Mouse (Mus musculus) neural tube, embryonic 11.5 days (tissue): ENCODE measurements at regions not wholly inside any gene's neighbourhood (a gene's known extent, or its start where the extent isn't known, plus 50 kb on each side); places are given as distances from the start of the nearest gene placed in this dataset.

Experiments used
- ATAC-seq: fragments of 200-750 bp; cut with Nextera tagmentation; 2 replicates; pipeline ENCODE4 v1.8.0; 2017; ENCODE audit warnings: moderate number of reproducible peaks, mild to moderate bottlenecking, moderate TSS enrichment, moderate library complexity; ENCODE audit not compliant: insufficient read depth, low FRiP score, low TSS enrichment
- DNase-seq: peaks from one replicate; pipeline ENCODE4 v3.0.0-alpha.2; 2015; ENCODE audit warnings: low spot score
- H3K27ac ChIP-seq: fragments of 300-500 bp; sonication (generic); 2 replicates; pipeline ENCODE4 v1.5.1; 2014; ENCODE audit warnings: low read depth, mild to moderate bottlenecking, low read length
- H3K27me3 ChIP-seq: fragments of 300-500 bp; sonication (generic); 2 replicates; pipeline ENCODE4 v1.6.1; 2014; ENCODE audit warnings: mild to moderate bottlenecking, low read length, mixed read lengths; ENCODE audit not compliant: control insufficient read depth, insufficient read depth
- H3K36me3 ChIP-seq: fragments of 300-500 bp; sonication (generic); 2 replicates; pipeline ENCODE4 v1.6.1; 2014; ENCODE audit warnings: mild to moderate bottlenecking, low read length, moderate library complexity, mixed read lengths; ENCODE audit not compliant: control insufficient read depth, insufficient read depth
- H3K4me1 ChIP-seq: fragments of 300-500 bp; sonication (generic); 2 replicates; pipeline ENCODE4 v1.6.1; 2014; ENCODE audit warnings: low read length, mixed read lengths; ENCODE audit not compliant: control insufficient read depth, insufficient read depth
- H3K4me2 ChIP-seq: fragments of 300-500 bp; sonication (generic); 2 replicates; pipeline ENCODE4 v1.6.1; 2014; ENCODE audit warnings: low read depth, mild to moderate bottlenecking, moderate library complexity
- H3K4me3 ChIP-seq: fragments of 300-500 bp; sonication (generic); 2 replicates; pipeline ENCODE4 v1.5.1; 2014; ENCODE audit warnings: low read depth, low read length
- H3K9ac ChIP-seq: fragments of 300-500 bp; sonication (generic); 2 replicates; pipeline ENCODE4 v1.6.1; 2014; ENCODE audit warnings: mild to moderate bottlenecking, low read length
- H3K9me3 ChIP-seq: fragments of 300-500 bp; sonication (generic); 2 replicates; pipeline ENCODE4 v1.6.1; 2016; ENCODE audit warnings: low read length; ENCODE audit not compliant: control insufficient read depth
- WGBS: fragments of 180-500 bp; shearing (Covaris S2); extraction: QIAGEN DNeasy Blood & Tissue Kit; methylation state at CpG from one replicate; pipeline ENCODE4 v1.1.7; 2014; 5-methylcytosine and 5-hydroxymethylcytosine counted together

- no peak overlapping the region for H3K9ac ChIP-seq
- DNase-seq = no peak
- H3K9me3 ChIP-seq = no peaks in the 10 kb centered on the region
- ATAC-seq = no peak
- H3K4me3 ChIP-seq = no peak overlapping the region
- no peaks in the 10 kb centered on the region for H3K4me1 ChIP-seq
- H3K27me3 ChIP-seq = no peaks in the 10 kb centered on the region
- WGBS = 94% methylated on average over 5 of the region's 5 CpGs
- no peak overlapping the region for H3K4me2 ChIP-seq
- H3K36me3 ChIP-seq = no peaks in the 10 kb centered on the region
- no peak overlapping the region for H3K27ac ChIP-seq
These were observed 152.9 kb upstream of the Mpped2 start for GRCm38 (mm10) chr2:106540176-106540575.

DNA sequence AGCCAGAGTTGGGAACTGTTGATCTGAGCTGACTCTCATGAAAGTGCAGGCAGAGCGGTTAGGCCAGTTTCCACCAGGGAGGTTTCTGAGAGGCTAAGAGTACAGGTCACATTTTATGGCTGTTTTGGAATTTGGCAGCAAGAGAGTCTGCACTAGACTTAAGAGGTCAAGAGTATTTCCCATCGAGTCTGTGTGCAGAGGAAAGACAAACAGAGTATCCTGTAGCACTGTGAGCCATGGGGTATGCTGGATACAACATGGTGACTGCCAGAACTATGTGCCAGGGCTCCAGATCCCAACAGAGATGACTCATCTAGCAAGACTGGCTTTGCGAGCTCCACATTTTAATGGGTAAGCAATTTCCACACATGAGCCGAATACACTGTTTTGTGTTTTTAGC is 146.0 kb upstream of the Mpped2 start:
- WGBS = 79% methylated on average over 4 of the region's 4 CpGs
- Histone ChIP-seq H3K27me3 (no peaks in the 10 kb centered on the region), H3K36me3 (no peaks in the 10 kb centered on the region), H3K9me3 (no peaks in the 10 kb centered on the region), H3K9ac (no peak overlapping the region), H3K4me1 (no peaks in the 10 kb centered on the region), H3K4me3 (no peak overlapping the region), H3K4me2 (no peak overlapping the region), H3K27ac (no peak overlapping the region)
- ATAC-seq (no peak), DNase-seq (no peak)

DNA sequence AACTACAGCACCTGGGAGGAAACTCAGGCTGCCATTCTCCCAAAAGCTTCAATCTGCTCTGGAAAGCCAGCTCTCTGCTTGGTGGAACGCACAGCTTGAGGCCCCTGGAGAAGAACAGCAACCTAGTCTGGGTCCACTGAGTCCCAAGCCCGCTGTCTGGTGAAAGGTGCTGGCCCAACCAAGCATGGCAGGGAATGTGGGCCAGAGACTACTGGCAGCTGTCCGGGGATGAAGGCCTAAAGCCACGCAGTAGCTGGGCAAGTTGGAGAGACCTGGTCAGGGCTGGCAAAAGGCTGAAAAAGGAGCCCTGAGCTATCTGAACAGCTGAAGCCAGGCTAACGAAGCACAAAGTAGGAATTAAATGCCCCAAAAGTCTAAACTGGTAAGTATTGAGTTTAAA is 139.4 kb upstream of the Mpped2 start:
- H3K27ac ChIP-seq = no peak overlapping the region
- no peaks in the 10 kb centered on the region for H3K27me3 ChIP-seq
- no peaks in the 10 kb centered on the region for H3K9me3 ChIP-seq
- ATAC-seq = no peak
- no peaks in the 10 kb centered on the region for H3K4me1 ChIP-seq
- no peaks in the 10 kb centered on the region for H3K36me3 ChIP-seq
- no peak for DNase-seq
- H3K9ac ChIP-seq = no peak overlapping the region
- H3K4me3 ChIP-seq = no peak overlapping the region
- no peak overlapping the region for H3K4me2 ChIP-seq
- WGBS = 89% methylated on average over 5 of the region's 5 CpGs

DNA sequence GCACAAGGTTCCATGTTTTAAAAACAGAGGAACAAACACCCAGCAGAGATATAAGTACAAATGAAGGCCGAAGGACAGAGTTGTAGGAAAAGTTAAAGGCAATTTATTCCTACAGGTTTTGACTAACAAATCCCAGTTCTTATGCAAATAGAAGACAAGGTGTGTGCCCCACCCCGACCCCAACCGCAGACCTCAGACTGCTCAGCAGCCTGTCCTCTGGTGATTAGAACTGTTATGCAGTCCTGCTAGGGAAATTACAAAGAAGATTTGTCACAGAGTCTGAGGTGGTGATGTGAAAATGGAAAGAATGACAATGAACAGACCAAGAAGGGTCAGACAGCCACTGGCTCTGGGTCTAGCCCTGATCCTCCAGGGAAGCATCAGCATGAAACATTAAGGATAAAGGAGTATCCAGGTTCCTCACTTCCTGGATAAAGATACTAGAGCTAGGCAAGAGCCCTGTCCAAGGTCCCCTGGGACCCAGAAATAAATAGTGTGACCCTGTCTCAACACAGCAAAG is 131.4 kb upstream of the Mpped2 start:
- no peak for DNase-seq
- Histone ChIP-seq H3K9me3 (no peaks in the 10 kb centered on the region), H3K27ac (no peak overlapping the region), H3K27me3 (no peaks in the 10 kb centered on the region), H3K36me3 (no peaks in the 10 kb centered on the region), H3K9ac (no peak overlapping the region), H3K4me2 (no peak overlapping the region), H3K4me1 (no peaks in the 10 kb centered on the region), H3K4me3 (no peak overlapping the region)
- no peak for ATAC-seq
- WGBS = 72% methylated on average over 3 of the region's 3 CpGs

DNA sequence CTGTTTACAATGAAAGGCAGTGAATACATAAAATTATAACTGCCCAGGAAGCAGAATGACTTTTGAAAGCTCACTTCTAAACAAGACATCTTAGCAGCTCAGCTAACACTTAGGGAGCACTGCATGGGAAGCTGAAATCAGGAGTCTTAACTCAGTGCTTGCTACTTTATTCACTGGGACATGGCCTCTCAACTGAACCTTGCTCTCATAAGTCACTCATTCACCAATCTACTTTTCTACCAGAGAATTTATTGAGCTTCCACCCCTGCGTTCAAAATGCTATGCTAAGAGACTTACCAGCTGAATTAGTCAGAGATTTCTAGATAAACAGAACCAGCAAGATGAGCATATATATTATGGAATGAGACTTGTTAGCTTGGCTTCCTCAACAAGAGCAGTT is 122.8 kb upstream of the Mpped2 start:
- 86% methylated on average over 1 of the region's 1 CpGs for WGBS
- no peak for ATAC-seq

DNA sequence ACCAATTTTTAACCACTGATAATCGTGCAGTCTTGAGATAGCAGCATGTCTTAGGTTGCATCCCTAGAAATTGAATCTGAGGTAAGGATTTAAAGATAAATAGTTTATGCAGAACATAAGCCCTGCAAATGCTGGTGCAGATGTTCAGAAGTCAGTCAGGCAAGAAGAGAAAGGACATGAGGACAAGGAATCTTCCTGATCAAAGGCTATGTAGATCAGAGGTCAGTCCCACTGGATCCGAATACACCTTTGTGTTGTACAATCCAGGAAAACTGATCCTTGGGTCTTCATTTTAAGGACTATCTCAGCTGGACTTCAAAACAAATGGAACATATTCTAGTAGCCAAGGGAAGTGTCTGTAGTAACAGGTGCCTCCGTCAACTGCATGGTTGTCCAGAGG is 121.7 kb upstream of the Mpped2 start:
- H3K4me3 ChIP-seq = no peak overlapping the region
- no peak overlapping the region for H3K27ac ChIP-seq
- no peak overlapping the region for H3K9ac ChIP-seq
- no peaks in the 10 kb centered on the region for H3K27me3 ChIP-seq
- ATAC-seq (no peak), DNase-seq (no peak)
- no peaks in the 10 kb centered on the region for H3K36me3 ChIP-seq
- no peak overlapping the region for H3K4me2 ChIP-seq
- H3K9me3 ChIP-seq = no peaks in the 10 kb centered on the region
- H3K4me1 ChIP-seq = no peaks in the 10 kb centered on the region
- 96% methylated on average over 3 of the region's 3 CpGs for WGBS

More for the DNA sequence above, 122.8 kb upstream of the Mpped2 start:
- Histone ChIP-seq H3K4me1 (no peaks in the 10 kb centered on the region), H3K4me3 (no peak overlapping the region), H3K27ac (no peak overlapping the region), H3K36me3 (no peaks in the 10 kb centered on the region), H3K9me3 (no peaks in the 10 kb centered on the region), H3K27me3 (no peaks in the 10 kb centered on the region), H3K4me2 (no peak overlapping the region), H3K9ac (no peak overlapping the region)
- no peak for DNase-seq

DNA sequence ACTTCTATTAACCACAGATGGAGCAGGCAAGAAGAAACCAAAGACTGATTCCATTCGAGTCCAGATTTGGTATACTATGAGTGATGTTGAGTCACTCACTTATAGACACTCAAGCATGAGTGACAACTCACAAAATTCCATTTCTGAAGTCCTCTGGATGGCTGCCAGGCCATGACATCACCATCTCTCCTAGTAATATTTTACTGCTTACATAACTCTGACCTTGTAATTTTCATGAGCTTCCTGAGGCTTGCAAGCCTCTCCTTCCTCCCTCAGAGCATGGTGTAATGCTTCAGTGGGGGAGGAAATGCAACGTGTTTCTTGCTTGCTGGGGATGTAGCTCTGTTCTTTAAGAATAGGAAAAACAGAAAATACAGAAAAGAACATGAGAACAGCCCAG is 121.2 kb upstream of the Mpped2 start:
- no peak for DNase-seq
- H3K4me1 ChIP-seq = no peaks in the 10 kb centered on the region
- ATAC-seq = no peak
- no peak overlapping the region for H3K9ac ChIP-seq
- no peak overlapping the region for H3K27ac ChIP-seq
- 69% methylated on average over 2 of the region's 2 CpGs for WGBS
- no peak overlapping the region for H3K4me3 ChIP-seq
- no peaks in the 10 kb centered on the region for H3K36me3 ChIP-seq
- no peaks in the 10 kb centered on the region for H3K27me3 ChIP-seq
- H3K9me3 ChIP-seq = no peaks in the 10 kb centered on the region
- H3K4me2 ChIP-seq = no peak overlapping the region

DNA sequence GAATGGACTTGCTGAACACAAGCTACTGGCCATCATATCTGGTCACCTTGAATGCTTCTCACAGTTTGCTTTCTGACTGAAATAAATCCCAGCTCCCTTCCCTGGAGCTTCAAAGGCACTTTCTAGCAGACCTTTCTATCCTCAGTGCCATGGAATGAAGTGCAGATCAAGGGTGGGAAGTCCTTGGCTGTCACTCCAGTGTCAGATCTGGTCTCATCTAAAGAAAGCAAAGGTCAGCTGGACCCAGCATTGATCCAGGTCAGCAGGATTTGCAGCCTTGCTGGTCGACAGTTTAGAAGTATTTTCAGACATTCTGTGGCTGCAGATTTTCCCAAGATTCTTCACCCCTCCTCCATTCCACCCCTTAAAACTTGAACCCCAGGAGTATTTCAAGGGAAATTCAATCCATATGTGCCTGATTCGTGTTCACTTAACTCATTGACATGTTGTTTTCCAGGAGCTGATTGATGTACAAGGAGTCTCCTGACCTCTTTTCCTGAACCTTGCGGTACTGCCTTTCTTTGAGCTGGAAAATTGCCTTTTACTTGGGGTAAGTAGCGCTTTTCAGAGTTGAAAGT is 116.2 kb upstream of the Mpped2 start:
- Histone ChIP-seq H3K4me2 (no peak overlapping the region), H3K4me3 (no peak overlapping the region), H3K27me3 (no peaks in the 10 kb centered on the region), H3K36me3 (no peaks in the 10 kb centered on the region), H3K27ac (no peak overlapping the region), H3K9me3 (no peaks in the 10 kb centered on the region), H3K4me1 (peaks cover 5% of the 10 kb centered on the region; the same call in 1 of the 2 replicates), H3K9ac (no peak overlapping the region)
- ATAC-seq = no peak
- 35% methylated on average over 4 of the region's 4 CpGs for WGBS
- DNase-seq = peak; percentile 24

- Histone ChIP-seq H3K9ac (no peak overlapping the region), H3K27me3 (no peaks in the 10 kb centered on the region), H3K4me1 (peaks cover 5% of the 10 kb centered on the region; the same call in 1 of the 2 replicates), H3K4me2 (no peak overlapping the region), H3K9me3 (no peaks in the 10 kb centered on the region), H3K27ac (no peak overlapping the region), H3K36me3 (no peaks in the 10 kb centered on the region), H3K4me3 (no peak overlapping the region)
- DNase-seq (peak; percentile 25), ATAC-seq (no peak)
- WGBS = 21% methylated on average over 1 of the region's 1 CpGs
These were observed 115.0 kb upstream of the Mpped2 start for GRCm38 (mm10) chr2:106578062-106578461.
